Mouse (Mus musculus) hindbrain, embryonic 11.5 days (tissue): ENCODE measurements around the gene Nup98. TPM values are rescaled to one million over a fixed set of nuclear protein-coding genes. Genes with fewer than 3 reads are reported as not detected.

Experiments
- ATAC-seq: fragments of 200-750 bp; cut with Nextera tagmentation; 2 replicates; pipeline ENCODE4 v1.8.0; 2017; ENCODE audit warnings: mild to moderate bottlenecking, moderate TSS enrichment, moderate library complexity; ENCODE audit not compliant: low FRiP score
- DNase-seq: peaks from one replicate; pipeline ENCODE4 v3.0.0-alpha.2; 2015; ENCODE audit warnings: low spot score
- H3K27ac ChIP-seq: fragments of 300-500 bp; sonication (generic); 2 replicates; pipeline ENCODE4 v1.5.1; 2014; ENCODE audit warnings: mild to moderate bottlenecking, low read depth, low read length
- H3K27me3 ChIP-seq: fragments of 300-500 bp; sonication (generic); 2 replicates; pipeline ENCODE4 v1.6.1; 2014; ENCODE audit warnings: mild to moderate bottlenecking, low read length, moderate library complexity, mixed read lengths; ENCODE audit not compliant: control insufficient read depth, insufficient read depth
- H3K36me3 ChIP-seq: fragments of 300-500 bp; sonication (generic); 2 replicates; pipeline ENCODE4 v1.6.1; 2014; ENCODE audit warnings: mild to moderate bottlenecking, low read length, moderate library complexity, mixed read lengths; ENCODE audit not compliant: control insufficient read depth, insufficient read depth
- H3K4me1 ChIP-seq: fragments of 300-500 bp; sonication (generic); replicated peaks from 2 replicates; pipeline ENCODE4 v1.6.1; 2014; ENCODE audit warnings: low read length, mixed read lengths; ENCODE audit not compliant: control insufficient read depth, insufficient read depth
- H3K4me2 ChIP-seq: fragments of 300-500 bp; sonication (generic); replicated peaks from 2 replicates; pipeline ENCODE4 v1.6.1; 2014; ENCODE audit warnings: mild to moderate bottlenecking, low read depth, low read length
- H3K4me3 ChIP-seq: fragments of 300-500 bp; sonication (generic); 2 replicates; pipeline ENCODE4 v1.5.1; 2014; ENCODE audit warnings: low read depth, low read length
- H3K9ac ChIP-seq: fragments of 300-500 bp; sonication (generic); 2 replicates; pipeline ENCODE4 v1.6.1; 2014; ENCODE audit warnings: low read depth, low read length
- H3K9me3 ChIP-seq: fragments of 300-500 bp; sonication (generic); 2 replicates; pipeline ENCODE4 v1.6.1; 2016; ENCODE audit warnings: low read length; ENCODE audit not compliant: control insufficient read depth
- WGBS: fragments of 180-500 bp; shearing (Covaris S2); extraction: QIAGEN DNeasy Blood & Tissue Kit; methylation state at CpG from one replicate; pipeline ENCODE4 v1.1.7; 2014; 5-methylcytosine and 5-hydroxymethylcytosine counted together
- polyA plus RNA-seq: library from polyadenylated mRNA; unstranded; fragments of >200 nt; fragmentation: Nextera tagmentation; extraction: Ambion mirVana; gene quantifications from 2 replicates; pipeline ENCODE4 v1.2.1, GENCODE M21; 2014

The Nup98 gene
- polyA plus RNA-seq, 1 experiment from 2014 or later: 42.1 TPM

DNA sequence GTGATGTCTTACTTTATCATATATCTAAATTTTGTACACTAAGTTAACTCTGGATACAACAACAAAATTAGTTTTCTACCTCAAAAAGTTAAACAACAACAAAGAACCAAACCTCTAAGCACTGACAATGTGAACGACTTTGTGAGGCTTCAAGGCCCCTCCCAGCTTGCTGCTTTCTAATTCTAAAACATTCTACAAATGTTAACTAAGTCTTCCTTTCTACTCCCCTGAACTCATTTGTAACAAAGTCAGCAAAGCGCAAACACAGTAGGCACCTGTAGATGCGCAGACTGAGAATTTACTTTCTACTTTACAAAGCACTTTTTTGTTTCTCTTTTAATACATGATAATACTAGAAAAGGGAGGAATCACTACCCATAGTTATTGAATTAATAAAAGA is 9.4 kb downstream of the Nup98 start:
- H3K36me3 ChIP-seq: no peaks in the 10 kb centered on the region
- WGBS: 83% methylated on average over 3 of the region's 3 CpGs
- no peak for ATAC-seq

DNA sequence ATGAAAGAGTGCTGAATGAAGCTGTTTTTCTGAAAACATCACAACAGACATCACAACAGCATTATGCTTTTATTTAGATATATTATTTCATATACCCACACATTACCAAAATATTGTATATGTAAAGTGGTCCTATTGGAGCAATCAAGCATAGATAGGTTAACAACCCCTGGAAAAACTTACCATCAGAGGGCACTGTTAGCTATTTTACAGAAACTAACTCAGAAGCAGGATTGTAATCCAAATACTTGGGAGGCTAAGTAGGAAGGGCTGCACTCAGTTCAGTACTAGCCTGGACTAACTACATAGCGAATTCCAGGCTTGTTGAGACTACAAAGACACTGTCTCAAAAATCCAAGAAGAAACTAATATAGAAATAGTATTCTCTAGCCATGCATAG is 17.6 kb downstream of the Nup98 start:
- DNase-seq: no peak
- Histone ChIP-seq H3K36me3 (peaks cover 3% of the 10 kb centered on the region; the same call in 1 of the 2 replicates), H3K27ac (no peak overlapping the region), H3K4me3 (no peak overlapping the region), H3K9me3 (no peaks in the 10 kb centered on the region), H3K27me3 (no peaks in the 10 kb centered on the region), H3K4me1 (no peaks in the 10 kb centered on the region), H3K9ac (no peak overlapping the region), H3K4me2 (no peak overlapping the region)
- WGBS: 92% methylated on average over 1 of the region's 1 CpGs
- no peak for ATAC-seq

More for the DNA sequence above, 9.4 kb downstream of the Nup98 start:
- Histone ChIP-seq H3K9me3 (no peaks in the 10 kb centered on the region), H3K4me1 (no peaks in the 10 kb centered on the region), H3K27me3 (no peaks in the 10 kb centered on the region), H3K4me3 (no peak overlapping the region), H3K27ac (no peak overlapping the region), H3K4me2 (no peak overlapping the region), H3K9ac (no peak overlapping the region)
- no peak for DNase-seq

DNA sequence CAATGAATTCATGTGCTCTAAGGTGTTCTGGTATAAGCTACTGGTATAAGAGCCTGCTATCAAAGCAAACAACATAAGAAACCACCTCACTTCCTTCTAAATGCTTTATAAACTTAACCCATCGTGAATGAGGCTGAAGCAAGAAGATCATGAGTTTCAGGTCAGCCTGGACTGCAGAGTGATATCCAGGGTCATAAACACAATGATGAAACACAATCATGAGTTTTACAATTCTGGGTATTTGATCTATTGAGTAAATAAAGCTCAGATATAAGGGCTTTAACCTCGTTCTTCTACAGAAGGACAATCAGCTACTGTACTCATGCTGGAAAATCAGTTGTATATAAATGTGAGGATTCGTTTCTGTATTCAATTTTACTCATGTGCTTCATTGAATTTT is 26.1 kb downstream of the Nup98 start:
- Histone ChIP-seq H3K9ac (no peak overlapping the region), H3K4me2 (no peak overlapping the region), H3K27me3 (no peaks in the 10 kb centered on the region), H3K27ac (no peak overlapping the region), H3K4me3 (no peak overlapping the region), H3K4me1 (no peaks in the 10 kb centered on the region), H3K9me3 (no peaks in the 10 kb centered on the region), H3K36me3 (peaks cover 12% of the 10 kb centered on the region; the same call in 1 of the 2 replicates)
- DNase-seq (no peak), ATAC-seq (no peak)
- 94% methylated on average over 3 of the region's 3 CpGs for WGBS

DNA sequence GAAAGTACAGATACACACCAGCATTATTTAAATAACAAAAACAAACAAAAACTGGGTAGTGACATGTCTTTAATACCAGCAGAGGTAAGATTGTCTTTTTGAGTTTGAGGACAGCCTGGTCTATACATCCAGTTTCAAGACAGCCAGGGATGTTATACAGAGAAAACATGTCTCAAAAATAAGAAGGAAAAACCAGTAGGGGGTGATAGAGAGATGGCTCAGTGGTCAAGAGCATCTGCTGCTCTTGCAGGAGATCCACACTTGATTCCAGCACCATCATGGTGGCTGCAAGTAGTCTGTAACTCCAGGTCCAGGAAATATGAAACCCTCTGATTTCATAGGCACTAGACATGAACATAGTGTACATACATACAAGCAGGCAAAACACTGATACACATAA is 39.7 kb downstream of the Nup98 start:
- H3K27ac ChIP-seq: no peak overlapping the region
- no peak for DNase-seq
- no peaks in the 10 kb centered on the region for H3K27me3 ChIP-seq
- no peaks in the 10 kb centered on the region for H3K9me3 ChIP-seq
- no peaks in the 10 kb centered on the region for H3K36me3 ChIP-seq
- H3K4me3 ChIP-seq: no peak overlapping the region
- no peak overlapping the region for H3K9ac ChIP-seq
- no peak for ATAC-seq
- H3K4me2 ChIP-seq: no peak overlapping the region
- no peaks in the 10 kb centered on the region for H3K4me1 ChIP-seq

DNA sequence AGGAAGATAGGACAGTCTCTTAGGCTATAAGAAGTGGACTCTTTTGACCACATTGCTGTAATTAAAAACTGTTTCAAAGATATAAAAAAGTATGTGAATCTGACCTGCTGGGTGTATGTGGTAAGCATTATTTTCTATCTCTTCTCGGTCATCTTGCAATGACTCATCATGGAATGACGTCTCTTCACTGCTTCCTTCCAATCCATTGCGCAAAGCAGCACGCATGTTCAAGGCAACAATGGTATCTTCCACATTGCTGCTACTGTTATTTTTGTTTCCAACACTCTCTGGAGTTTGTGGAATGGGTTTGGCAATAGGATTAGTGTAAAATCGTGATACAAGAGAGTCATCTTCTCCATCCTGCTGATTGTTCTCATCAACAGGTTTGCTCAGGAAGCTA is 56.3 kb downstream of the Nup98 start:
- H3K4me2 ChIP-seq: no peak overlapping the region
- no peak overlapping the region for H3K9ac ChIP-seq
- no peaks in the 10 kb centered on the region for H3K4me1 ChIP-seq
- 95% methylated on average over 5 of the region's 5 CpGs for WGBS
- no peaks in the 10 kb centered on the region for H3K36me3 ChIP-seq
- ATAC-seq (no peak), DNase-seq (no peak)
- H3K9me3 ChIP-seq: no peaks in the 10 kb centered on the region
- H3K27ac ChIP-seq: no peak overlapping the region
- H3K4me3 ChIP-seq: no peak overlapping the region
- H3K27me3 ChIP-seq: no peaks in the 10 kb centered on the region

DNA sequence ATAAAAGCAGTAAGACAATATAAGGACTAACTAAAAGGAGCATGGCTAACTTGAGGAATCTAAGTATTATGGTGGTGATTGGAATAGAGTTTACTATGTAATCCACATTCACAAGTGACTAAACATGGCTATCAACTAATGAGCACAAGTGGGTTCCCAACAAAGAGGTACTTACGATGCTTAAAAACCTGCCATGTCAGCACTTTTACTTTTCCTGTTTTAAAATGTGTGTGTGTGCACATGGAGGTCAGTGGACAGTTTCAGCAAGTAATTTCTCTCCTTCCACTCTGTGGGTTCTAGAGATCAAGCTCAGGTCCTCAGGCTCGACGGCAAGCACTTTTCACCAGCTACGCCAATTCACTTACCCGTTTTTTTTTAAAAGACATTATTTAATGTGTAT is 72.1 kb downstream of the Nup98 start:
- DNase-seq (no peak), ATAC-seq (no peak)
- peaks cover 17% of the 10 kb centered on the region for H3K36me3 ChIP-seq
- H3K9ac ChIP-seq: no peak overlapping the region
- no peaks in the 10 kb centered on the region for H3K9me3 ChIP-seq
- 97% methylated on average over 5 of the region's 5 CpGs for WGBS
- H3K4me1 ChIP-seq: no peaks in the 10 kb centered on the region
- H3K4me3 ChIP-seq: no peak overlapping the region
- no peaks in the 10 kb centered on the region for H3K27me3 ChIP-seq
- no peak overlapping the region for H3K27ac ChIP-seq
- H3K4me2 ChIP-seq: no peak overlapping the region

DNA sequence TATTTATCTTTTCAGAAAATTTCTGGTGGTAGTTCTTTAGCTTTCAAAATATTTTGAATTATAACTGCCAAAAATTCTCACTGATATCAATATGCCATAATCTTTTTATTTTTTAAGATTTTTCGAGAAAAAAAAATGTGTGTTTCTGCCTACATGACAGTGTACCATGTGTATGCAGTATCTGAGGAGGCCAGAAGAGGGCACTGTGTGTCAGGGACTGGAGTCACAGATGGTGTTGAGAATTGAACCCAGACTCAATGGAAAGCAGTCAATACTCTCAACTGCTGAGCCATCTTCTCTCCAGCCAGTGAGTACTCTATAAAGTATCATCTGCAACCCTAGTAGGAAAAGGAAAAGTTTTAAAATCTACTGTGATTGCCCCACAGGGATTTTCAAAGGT is 72.5 kb downstream of the Nup98 start:
- Histone ChIP-seq H3K36me3 (peaks cover 17% of the 10 kb centered on the region), H3K4me2 (no peak overlapping the region), H3K9me3 (no peaks in the 10 kb centered on the region), H3K9ac (no peak overlapping the region), H3K27me3 (no peaks in the 10 kb centered on the region), H3K4me1 (no peaks in the 10 kb centered on the region), H3K27ac (no peak overlapping the region), H3K4me3 (no peak overlapping the region)
- peak; percentile 59 for DNase-seq
- WGBS: 84% methylated on average over 1 of the region's 1 CpGs
- ATAC-seq: no peak

DNA sequence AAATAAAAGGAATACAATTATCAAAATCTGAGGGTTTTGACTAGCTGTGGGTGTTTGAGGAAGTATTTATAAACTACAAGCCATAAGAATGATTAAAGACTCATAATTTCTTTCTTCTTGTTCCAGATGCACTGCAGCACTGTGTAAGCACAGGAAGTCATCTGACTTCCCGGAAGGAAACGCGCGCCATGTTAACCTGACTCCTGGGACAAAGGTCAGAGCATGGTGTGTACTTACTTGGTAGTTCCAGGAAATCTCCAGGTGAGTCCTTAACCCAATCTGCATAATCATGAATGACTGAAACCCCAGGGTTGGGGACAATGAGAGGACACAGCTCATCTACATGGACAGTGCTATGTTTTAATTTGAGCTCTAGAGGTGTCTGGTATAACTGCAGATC is 77.6 kb downstream of the Nup98 start:
- ATAC-seq: no peak

DNA sequence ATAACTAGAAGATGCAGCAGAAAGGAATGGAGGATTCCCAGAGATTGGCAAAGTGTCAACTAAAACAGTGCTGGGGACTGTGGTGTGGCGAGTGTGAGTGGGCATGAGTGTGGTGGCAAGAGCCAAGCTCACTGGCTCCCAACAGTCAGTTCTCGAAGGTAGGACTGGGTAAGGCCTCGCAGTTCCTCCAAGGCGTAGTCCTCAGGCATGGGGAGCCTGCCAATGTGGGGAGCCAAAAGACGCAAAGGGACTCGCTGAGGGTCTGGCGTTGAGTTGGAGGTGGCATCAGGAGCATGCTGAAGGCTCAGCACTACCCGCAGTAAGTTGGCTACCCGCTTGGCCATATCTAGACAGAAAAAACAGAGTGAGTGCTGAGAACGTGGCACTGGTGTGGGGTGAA is 89.7 kb downstream of the Nup98 start:
- DNase-seq (no peak), ATAC-seq (no peak)
- Histone ChIP-seq H3K27ac (no peak overlapping the region), H3K9me3 (no peaks in the 10 kb centered on the region), H3K4me3 (no peak overlapping the region), H3K9ac (no peak overlapping the region), H3K4me1 (no peaks in the 10 kb centered on the region), H3K27me3 (no peaks in the 10 kb centered on the region), H3K36me3 (peaks cover 24% of the 10 kb centered on the region), H3K4me2 (no peak overlapping the region)
- WGBS: 94% methylated on average over 10 of the region's 10 CpGs

More for the DNA sequence above, 77.6 kb downstream of the Nup98 start:
- DNase-seq: no peak
- 94% methylated on average over 4 of the region's 4 CpGs for WGBS
- H3K9ac ChIP-seq: no peak overlapping the region
- H3K9me3 ChIP-seq: no peaks in the 10 kb centered on the region
- H3K4me2 ChIP-seq: no peak overlapping the region
- no peak overlapping the region for H3K27ac ChIP-seq
- no peaks in the 10 kb centered on the region for H3K4me1 ChIP-seq
- H3K27me3 ChIP-seq: no peaks in the 10 kb centered on the region
- H3K4me3 ChIP-seq: no peak overlapping the region
- H3K36me3 ChIP-seq: peaks cover 10% of the 10 kb centered on the region
